Mouse (Mus musculus): ENCODE data around the gene Gpsm3. TPM values are rescaled to one million over a fixed set of nuclear protein-coding genes. Genes with fewer than 3 reads are reported as not detected.

Gpsm3 gene
- polyA plus RNA-seq, 2 experiments: 3.7 to 7.9 TPM

DNA sequence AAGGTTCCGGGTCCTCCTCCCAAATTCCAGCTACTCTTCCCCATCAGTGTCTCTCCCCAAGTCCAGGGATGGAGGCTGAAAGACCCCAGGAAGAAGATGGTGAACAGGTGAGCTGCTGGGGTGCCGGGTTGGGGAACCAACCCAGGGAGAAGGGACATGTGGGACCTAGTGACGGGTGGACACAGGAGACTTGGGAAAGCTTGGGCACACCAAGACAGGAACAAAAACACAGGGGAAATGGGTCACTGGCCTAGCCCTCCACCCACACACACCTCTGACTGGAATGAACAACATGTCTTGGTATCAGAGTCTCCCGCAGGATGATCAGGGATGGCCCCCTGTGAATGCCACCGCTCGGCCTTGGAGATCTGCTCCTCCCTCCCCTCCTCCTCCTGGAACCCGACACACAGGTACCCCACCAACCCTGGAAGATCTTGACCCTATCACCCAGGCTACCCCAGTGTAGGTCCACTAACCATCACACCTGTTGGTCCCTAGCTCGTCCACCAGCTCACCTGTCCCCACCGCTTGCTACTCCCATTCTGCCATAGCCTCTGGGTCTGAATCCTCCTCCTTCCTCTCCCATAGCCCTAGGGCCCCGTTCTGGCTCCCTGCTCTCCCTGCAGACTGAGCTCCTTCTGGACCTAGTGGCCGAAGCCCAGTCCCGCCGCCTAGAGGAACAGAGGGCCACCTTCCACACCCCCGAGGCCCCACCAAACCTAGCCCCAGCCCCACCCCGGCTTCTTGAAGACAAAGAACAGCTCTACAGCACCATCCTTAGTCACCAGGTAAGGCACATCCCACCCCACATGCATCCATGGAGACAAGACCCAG, 765 bp downstream of the Gpsm3 start:
- H3K27me3 ChIP-seq (ENCODE audit: control insufficient read depth, insufficient read depth, low read length): no peaks in the 10 kb centered on the region
- ATAC-seq (ENCODE audit: low FRiP score, low read depth) (no peak), DNase-seq (ENCODE audit: low spot score) (no peak)
- H3K9me3 ChIP-seq (ENCODE audit: control insufficient read depth, low read length): no peaks in the 10 kb centered on the region
- no peak for TF ChIP-seq POLR2A (IDR thresholded peaks at IDR 0.05; ENCODE audit: borderline replicate concordance, extremely low read depth, insufficient read depth, insufficient read length)
- H3K4me3 ChIP-seq (replicated peaks; ENCODE audit: low read length): no peak overlapping the region; the same call in 1 of the 2 replicates
- H3K27ac ChIP-seq (replicated peaks; ENCODE audit: low read depth, low read length): no peak overlapping the region
- H3K9ac ChIP-seq (ENCODE audit: low read depth, low read length, severe bottlenecking): no peak overlapping the region
- 74% methylated on average over 15 of the region's 15 CpGs for WGBS
- H3K4me1 ChIP-seq (ENCODE audit: control insufficient read depth, insufficient read depth, low read length): peaks cover 53% of the 10 kb centered on the region
- peaks cover 16% of the 10 kb centered on the region for H3K36me3 ChIP-seq (ENCODE audit: control insufficient read depth, insufficient read depth, low read length)
- peak overlapping the region; percentile 96 for H3K4me2 ChIP-seq (replicated peaks; ENCODE audit: low read depth, low read length, severe bottlenecking)

DNA sequence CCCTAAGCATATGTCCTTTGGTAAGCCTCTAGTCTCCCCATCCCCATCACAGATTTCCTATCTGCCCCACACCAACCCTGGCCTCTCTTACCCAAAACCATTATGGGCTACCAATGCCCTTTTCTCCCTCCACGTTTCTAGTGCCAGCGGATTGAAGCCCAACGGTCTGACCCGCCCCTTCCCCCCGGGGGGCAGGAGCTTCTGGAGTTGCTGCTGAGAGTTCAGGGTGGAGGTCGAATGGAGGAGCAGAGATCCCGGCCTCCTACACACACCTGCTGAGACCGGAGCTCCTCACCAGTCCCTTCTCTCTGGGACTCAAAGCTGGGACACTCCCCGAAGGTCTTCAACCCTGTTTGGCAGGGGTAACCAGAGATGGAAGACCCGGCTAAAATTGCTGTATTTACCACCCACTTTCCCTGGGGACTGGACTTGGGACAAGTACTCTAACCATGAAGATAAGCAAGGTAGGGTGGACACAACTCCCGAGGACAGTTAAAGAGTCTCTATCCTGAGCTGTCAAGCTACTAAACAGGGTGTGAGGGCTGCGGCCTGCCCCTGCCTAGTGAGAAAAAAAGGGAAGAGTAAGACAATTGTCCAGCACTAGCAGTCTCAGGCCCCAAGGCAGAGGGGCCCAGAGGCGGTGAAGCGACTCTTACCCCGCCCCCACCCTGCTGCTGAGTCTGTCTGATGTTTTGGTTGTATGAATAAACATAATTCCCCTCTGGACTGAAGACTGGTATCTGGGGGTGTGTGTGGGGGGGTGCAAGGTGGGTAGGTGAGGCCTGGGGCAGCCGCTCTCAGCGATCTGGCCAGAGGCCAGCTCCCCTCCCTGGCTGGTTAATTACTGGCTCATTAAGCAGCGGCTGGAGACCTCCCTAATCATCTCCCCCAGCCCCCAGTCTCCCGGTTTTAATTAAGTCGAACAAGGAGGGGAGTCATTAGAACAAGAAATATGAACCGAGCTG, 1.7 kb downstream of the Gpsm3 start, which contains the start of gene Pbx2:
Gene Pbx2, plus strand, starts transcription at position 238 of the 965 bp plus-strand sequence.
- ATAC-seq (ENCODE audit: low FRiP score, low read depth) (no peak), DNase-seq (ENCODE audit: low spot score) (no peak)
- Histone ChIP-seq H3K9ac (ENCODE audit: low read depth, low read length, severe bottlenecking) (peak within 1 kb of the TSS; percentile 94), H3K4me3 (replicated peaks; ENCODE audit: low read length) (peak within 1 kb of the TSS; percentile 93), H3K9me3 (ENCODE audit: control insufficient read depth, low read length) (no peaks in the 10 kb centered on the region), H3K4me2 (replicated peaks; ENCODE audit: low read depth, low read length, severe bottlenecking) (peak within 1 kb of the TSS; percentile 96), H3K4me1 (ENCODE audit: control insufficient read depth, insufficient read depth, low read length) (peaks cover 46% of the 10 kb centered on the region), H3K36me3 (ENCODE audit: control insufficient read depth, insufficient read depth, low read length) (peaks cover 25% of the 10 kb centered on the region), H3K27ac (replicated peaks; ENCODE audit: low read depth, low read length) (peak within 1 kb of the TSS; percentile 98), H3K27me3 (ENCODE audit: control insufficient read depth, insufficient read depth, low read length) (no peaks in the 10 kb centered on the region)
- no peak for TF ChIP-seq POLR2A (IDR thresholded peaks at IDR 0.05; ENCODE audit: borderline replicate concordance, extremely low read depth, insufficient read depth, insufficient read length)
- 5% methylated on average over 21 of the region's 21 CpGs for WGBS

DNA sequence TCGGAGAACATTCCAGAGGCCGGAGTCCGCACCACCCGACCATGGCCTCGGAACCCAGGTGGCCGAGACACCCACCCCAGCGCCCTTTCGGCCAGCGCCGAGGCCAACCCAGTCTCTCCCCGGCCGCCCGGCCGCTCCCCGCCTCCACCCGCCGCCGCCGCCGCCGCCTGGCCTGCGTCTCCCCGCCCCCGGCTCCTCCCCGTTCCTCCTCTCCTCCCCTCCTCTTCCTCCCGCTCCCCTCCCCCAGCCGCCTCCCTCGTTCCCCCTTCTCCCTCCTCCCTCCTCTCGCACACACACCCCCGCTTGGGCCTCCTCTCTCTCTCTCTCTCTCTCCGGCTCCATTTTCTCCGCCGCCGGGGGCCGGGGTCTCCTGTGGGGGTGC, 2.4 kb downstream of the Gpsm3 start:
- DNase-seq (ENCODE audit: low spot score): peak; percentile 86
- Histone ChIP-seq H3K4me3 (replicated peaks; ENCODE audit: low read length) (peak overlapping the region; percentile 93), H3K9me3 (ENCODE audit: control insufficient read depth, low read length) (no peaks in the 10 kb centered on the region), H3K4me1 (ENCODE audit: control insufficient read depth, insufficient read depth, low read length) (peaks cover 41% of the 10 kb centered on the region), H3K9ac (ENCODE audit: low read depth, low read length, severe bottlenecking) (peak overlapping the region; percentile 94), H3K27me3 (ENCODE audit: control insufficient read depth, insufficient read depth, low read length) (no peaks in the 10 kb centered on the region), H3K4me2 (replicated peaks; ENCODE audit: low read depth, low read length, severe bottlenecking) (peak overlapping the region; percentile 96), H3K36me3 (ENCODE audit: control insufficient read depth, insufficient read depth, low read length) (peaks cover 30% of the 10 kb centered on the region), H3K27ac (replicated peaks; ENCODE audit: low read depth, low read length) (peak overlapping the region; percentile 98)
- WGBS: 0% methylated on average over 10 of the region's 35 CpGs
- peak; percentile 53 for ATAC-seq (ENCODE audit: low FRiP score, low read depth)
- TF ChIP-seq POLR2A (IDR thresholded peaks at IDR 0.05; ENCODE audit: borderline replicate concordance, extremely low read depth, insufficient read depth, insufficient read length): peak; percentile 60; the same call in 1 of the 2 replicates

DNA sequence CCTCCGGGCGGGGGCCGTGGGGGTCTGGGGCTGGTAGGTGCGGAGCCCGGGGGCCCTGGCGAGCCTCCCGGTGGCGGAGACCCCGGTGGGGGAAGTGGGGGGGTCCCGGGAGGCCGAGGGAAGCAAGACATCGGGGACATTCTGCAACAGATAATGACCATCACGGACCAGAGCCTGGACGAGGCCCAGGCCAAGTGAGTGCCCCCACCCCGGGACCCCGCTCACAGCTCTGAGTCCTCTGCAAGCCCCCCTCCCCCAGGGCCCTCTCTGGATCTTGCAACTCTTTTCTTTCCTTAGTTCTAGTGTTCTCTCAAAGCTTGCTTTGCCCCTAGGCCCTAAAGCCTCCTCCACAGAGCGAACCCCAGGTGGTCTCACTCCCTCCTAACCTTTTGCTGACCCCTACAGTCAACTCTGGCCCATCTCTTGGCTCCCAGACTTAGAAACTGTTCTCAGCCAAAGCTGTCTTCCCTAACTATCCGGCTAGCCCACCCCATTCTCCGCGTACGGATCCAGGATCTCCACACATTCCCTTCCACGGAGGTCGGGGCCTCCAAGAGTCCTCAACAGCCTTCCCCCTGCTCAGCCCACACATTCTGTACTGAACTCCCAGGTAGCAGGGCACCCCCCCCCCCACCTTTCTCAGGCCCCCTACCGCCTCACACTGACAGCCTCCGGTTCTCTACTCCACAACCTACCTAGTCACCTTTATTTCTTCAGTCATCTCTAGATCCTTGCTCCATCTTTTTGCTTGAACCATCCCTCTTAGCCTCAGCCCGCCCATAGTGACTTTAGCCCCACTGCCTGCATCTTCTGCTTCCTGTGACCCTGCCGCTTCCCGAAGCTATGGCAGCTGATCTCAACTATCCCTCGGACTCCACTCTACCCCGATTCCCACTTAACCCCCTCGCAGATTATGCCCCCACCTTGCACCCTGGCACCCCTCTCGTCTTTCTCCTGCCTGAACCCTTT, 3.3 kb downstream of the Gpsm3 start:
- H3K4me1 ChIP-seq (ENCODE audit: control insufficient read depth, insufficient read depth, low read length): peaks cover 45% of the 10 kb centered on the region

More for the DNA sequence above, 3.3 kb downstream of the Gpsm3 start:
- H3K9me3 ChIP-seq (ENCODE audit: control insufficient read depth, low read length): no peaks in the 10 kb centered on the region
- 1% methylated on average over 26 of the region's 32 CpGs for WGBS
- H3K27me3 ChIP-seq (ENCODE audit: control insufficient read depth, insufficient read depth, low read length): no peaks in the 10 kb centered on the region
- H3K36me3 ChIP-seq (ENCODE audit: control insufficient read depth, insufficient read depth, low read length): peaks cover 30% of the 10 kb centered on the region
- peak overlapping the region; percentile 94 for H3K9ac ChIP-seq (ENCODE audit: low read depth, low read length, severe bottlenecking)
- DNase-seq (ENCODE audit: low spot score): no peak
- TF ChIP-seq POLR2A (IDR thresholded peaks at IDR 0.05; ENCODE audit: borderline replicate concordance, extremely low read depth, insufficient read depth, insufficient read length): no peak
- H3K27ac ChIP-seq (replicated peaks; ENCODE audit: low read depth, low read length): peak overlapping the region; percentile 98
- peak overlapping the region; percentile 93 for H3K4me3 ChIP-seq (replicated peaks; ENCODE audit: low read length)
- peak; percentile 7; the same call in 1 of the 2 replicates for ATAC-seq (ENCODE audit: low FRiP score, low read depth)
- H3K4me2 ChIP-seq (replicated peaks; ENCODE audit: low read depth, low read length, severe bottlenecking): peak overlapping the region; percentile 96

Data from limb, embryonic 14.5 days (tissue).